Mouse (Mus musculus) embryonic fibroblast, embryonic 13.5 days (primary cell): ENCODE measurements at regions not wholly inside any gene's neighbourhood (a gene's known extent, or its start where the extent isn't known, plus 50 kb on each side); places are given as distances from the start of the nearest gene placed in this dataset.

Experiments
- CTCF ChIP-seq: IDR thresholded peaks from 2 replicates; pipeline ENCODE4 v1.5.1; 2011; ENCODE audit warnings: mild to moderate bottlenecking, control low read depth, low read length, moderate library complexity, borderline replicate concordance; ENCODE audit not compliant: insufficient read depth
- POLR2A ChIP-seq: IDR thresholded peaks from 2 replicates; pipeline ENCODE4 v1.6.1; 2011; ENCODE audit warnings: low read depth, mild to moderate bottlenecking, control low read depth, low read length, moderate library complexity

GRCm38 (mm10) chr8:92562962-92563361 is 111.1 kb upstream of the Irx6 start:
- TF ChIP-seq CTCF (no peak), POLR2A (no peak)
